Mouse (Mus musculus): Measurements from ENCODE around the gene Ttll9. TPM values are rescaled to one million over a fixed set of nuclear protein-coding genes. Genes with fewer than 3 reads are reported as not detected.

The Ttll9 gene
- polyA plus RNA-seq, 2 experiments, result 0.08 to 0.11 TPM

- Histone ChIP-seq H3K9ac (replicated peaks) (no peak overlapping the region), H3K27me3 (ENCODE audit: control insufficient read depth, insufficient read depth, low read length) (no peaks in the 10 kb centered on the region), H3K4me3 (ENCODE audit: insufficient read depth in 1 of 2, low read depth in 2 of 2, low read length in 2 of 2) (no peak overlapping the region), H3K4me1 (replicated peaks; ENCODE audit: control insufficient read depth in 2 of 2, insufficient read depth in 2 of 2, low read length in 1 of 2) (peaks cover 0 to 5% of the 10 kb centered on the region in 2 experiments; a peak in 1 of 4 replicates), H3K27ac (no peak overlapping the region), H3K9me3 (ENCODE audit: control insufficient read depth, low read length) (no peaks in the 10 kb centered on the region), H3K4me2 (ENCODE audit: low read depth) (no peak overlapping the region), H3K36me3 (replicated peaks; ENCODE audit: control insufficient read depth, insufficient read depth, low read depth) (no peaks in the 10 kb centered on the region)
- no peak for TF ChIP-seq EP300 (IDR thresholded peaks at IDR 0.05; ENCODE audit: low read depth)
- no peak for TF ChIP-seq CTCF (IDR thresholded peaks at IDR 0.05; ENCODE audit: low read depth)
- DNase-seq (ENCODE audit: low read depth in 3 of 3, low spot score in 3 of 3) (no peak), ATAC-seq (ENCODE audit: insufficient read depth) (no peak)
- 30% methylated on average over 2 of the region's 2 CpGs for WGBS (ENCODE audit: insufficient replicate concordance)
Observed at GRCm38 (mm10) chr2:152930276-152930675, 32.0 kb upstream of the Ttll9 start.

DNA sequence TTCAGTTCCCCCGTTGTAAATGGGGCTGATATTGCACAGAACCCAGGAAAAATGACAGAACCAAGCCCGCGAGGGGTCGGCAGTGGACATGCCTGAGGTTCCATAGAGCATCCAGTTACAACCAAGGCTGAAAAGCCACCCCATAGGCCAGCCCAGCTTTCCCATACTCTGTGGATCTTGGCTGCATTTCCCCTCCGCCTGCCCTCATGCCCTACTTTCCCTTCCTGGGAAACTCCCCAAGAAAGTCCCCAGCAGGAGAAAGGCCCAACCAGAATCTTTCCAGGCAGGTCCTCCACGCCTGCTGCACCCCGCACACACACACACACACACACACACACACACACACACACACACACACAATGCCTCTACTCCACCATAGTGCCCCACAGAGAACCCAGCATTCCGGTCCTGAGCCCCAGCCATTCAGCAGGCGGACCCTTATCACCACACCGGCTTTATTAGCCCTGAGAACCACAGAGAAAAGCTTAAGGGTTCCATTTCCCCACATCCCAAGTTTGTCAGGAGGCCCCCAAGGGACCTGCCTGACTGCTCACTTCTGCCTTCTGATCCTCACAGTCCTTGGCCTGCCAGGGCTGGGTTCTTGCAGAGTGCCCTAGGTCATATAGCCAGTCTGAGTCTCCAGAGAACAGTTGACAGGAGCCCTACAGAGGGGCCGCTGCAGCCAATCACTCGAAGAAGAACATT lies 30.7 kb upstream of the Ttll9 start:
- Histone ChIP-seq H3K4me3 (ENCODE audit: insufficient read depth in 1 of 2, low read depth in 2 of 2, low read length in 2 of 2) (no peak overlapping the region), H3K4me1 (replicated peaks; ENCODE audit: control insufficient read depth in 2 of 2, insufficient read depth in 2 of 2, low read length in 1 of 2) (peaks cover 0 to 5% of the 10 kb centered on the region in 2 experiments; a peak in 1 of 4 replicates), H3K9ac (replicated peaks) (no peak overlapping the region), H3K9me3 (ENCODE audit: control insufficient read depth, low read length) (no peaks in the 10 kb centered on the region), H3K4me2 (ENCODE audit: low read depth) (no peak overlapping the region), H3K27ac (no peak overlapping the region), H3K27me3 (ENCODE audit: control insufficient read depth, insufficient read depth, low read length) (no peaks in the 10 kb centered on the region), H3K36me3 (replicated peaks; ENCODE audit: control insufficient read depth, insufficient read depth, low read depth) (no peaks in the 10 kb centered on the region)
- TF ChIP-seq CTCF (IDR thresholded peaks at IDR 0.05; ENCODE audit: low read depth) (no peak), EP300 (IDR thresholded peaks at IDR 0.05; ENCODE audit: low read depth) (no peak)
- ATAC-seq (ENCODE audit: insufficient read depth), result no peak
- WGBS (ENCODE audit: insufficient replicate concordance), result 64% methylated on average over 12 of the region's 12 CpGs
- no peak for DNase-seq (ENCODE audit: low read depth in 3 of 3, low spot score in 3 of 3)

DNA sequence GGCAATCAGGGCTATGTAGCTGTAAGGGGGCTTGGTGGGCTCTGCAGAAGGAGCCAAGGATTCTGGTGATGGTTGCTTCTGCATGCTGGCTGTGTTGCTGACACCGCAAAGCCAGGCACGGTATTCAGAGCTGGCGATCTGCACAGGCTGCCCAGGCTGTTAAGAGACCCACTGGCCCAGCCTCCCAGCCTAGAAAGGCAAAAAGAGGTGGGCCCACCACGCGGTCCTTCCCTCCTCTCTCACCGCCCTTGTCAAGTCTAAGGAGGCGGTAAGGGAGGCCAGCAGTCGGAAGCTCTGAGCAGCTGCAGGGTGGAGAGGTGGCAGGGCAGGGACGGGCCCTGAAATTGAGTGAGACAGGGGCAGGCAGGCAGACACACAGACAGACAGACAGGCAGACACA lies 29.2 kb upstream of the Ttll9 start, which contains the start of gene Foxs1:
Foxs1 (minus strand) TSS at position 161 of the 400 bp plus-strand sequence.
- Histone ChIP-seq H3K27ac (no peak within 1 kb of the TSS), H3K4me2 (ENCODE audit: low read depth) (no peak within 1 kb of the TSS), H3K27me3 (ENCODE audit: control insufficient read depth, insufficient read depth, low read length) (no peaks in the 10 kb centered on the region), H3K4me3 (ENCODE audit: insufficient read depth in 1 of 2, low read depth in 2 of 2, low read length in 2 of 2) (no peak within 1 kb of the TSS), H3K9ac (replicated peaks) (no peak within 1 kb of the TSS), H3K4me1 (replicated peaks; ENCODE audit: control insufficient read depth in 2 of 2, insufficient read depth in 2 of 2, low read length in 1 of 2) (peaks cover 0 to 2% of the 10 kb centered on the region in 2 experiments; a peak in 1 of 4 replicates), H3K36me3 (replicated peaks; ENCODE audit: control insufficient read depth, insufficient read depth, low read depth) (no peaks in the 10 kb centered on the region), H3K9me3 (ENCODE audit: control insufficient read depth, low read length) (no peaks in the 10 kb centered on the region)
- ATAC-seq (ENCODE audit: insufficient read depth) (no peak), DNase-seq (ENCODE audit: low read depth in 3 of 3, low spot score in 3 of 3) (no peak)
- 21% methylated on average over 9 of the region's 9 CpGs for WGBS (ENCODE audit: insufficient replicate concordance)
- TF ChIP-seq CTCF (IDR thresholded peaks at IDR 0.05; ENCODE audit: low read depth), result no peak
- no peak for TF ChIP-seq EP300 (IDR thresholded peaks at IDR 0.05; ENCODE audit: low read depth)

GRCm38 (mm10) chr2:152933614-152934013 lies 28.7 kb upstream of the Ttll9 start:
- no peak overlapping the region for H3K27ac ChIP-seq
- H3K36me3 ChIP-seq (replicated peaks; ENCODE audit: control insufficient read depth, insufficient read depth, low read depth), result no peaks in the 10 kb centered on the region
- no peaks in the 10 kb centered on the region for H3K9me3 ChIP-seq (ENCODE audit: control insufficient read depth, low read length)
- H3K4me1 ChIP-seq (replicated peaks; ENCODE audit: control insufficient read depth in 2 of 2, insufficient read depth in 2 of 2, low read length in 1 of 2), result peaks cover 0 to 2% of the 10 kb centered on the region in 2 experiments; a peak in 1 of 4 replicates
- no peak overlapping the region for H3K4me3 ChIP-seq (ENCODE audit: insufficient read depth in 1 of 2, low read depth in 2 of 2, low read length in 2 of 2)
- no peak for ATAC-seq (ENCODE audit: insufficient read depth)
- TF ChIP-seq CTCF (IDR thresholded peaks at IDR 0.05; ENCODE audit: low read depth) (peak; percentile 87), EP300 (IDR thresholded peaks at IDR 0.05; ENCODE audit: low read depth) (no peak)
- WGBS (ENCODE audit: insufficient replicate concordance), result 12% methylated on average over 5 of the region's 5 CpGs
- no peak overlapping the region for H3K4me2 ChIP-seq (ENCODE audit: low read depth)
- DNase-seq (ENCODE audit: low read depth in 3 of 3, low spot score in 3 of 3), result peak; percentile 15 to 35 (median 30)
- H3K9ac ChIP-seq (replicated peaks), result no peak overlapping the region
- H3K27me3 ChIP-seq (ENCODE audit: control insufficient read depth, insufficient read depth, low read length), result no peaks in the 10 kb centered on the region

GRCm38 (mm10) chr2:152939846-152940245 lies 22.4 kb upstream of the Ttll9 start:
- Histone ChIP-seq H3K9ac (replicated peaks) (no peak overlapping the region), H3K9me3 (ENCODE audit: control insufficient read depth, low read length) (no peaks in the 10 kb centered on the region), H3K4me2 (ENCODE audit: low read depth) (no peak overlapping the region), H3K27ac (no peak overlapping the region), H3K36me3 (replicated peaks; ENCODE audit: control insufficient read depth, insufficient read depth, low read depth) (no peaks in the 10 kb centered on the region), H3K4me1 (replicated peaks; ENCODE audit: control insufficient read depth in 2 of 2, insufficient read depth in 2 of 2, low read length in 1 of 2) (no peaks in the 10 kb centered on the region), H3K4me3 (ENCODE audit: insufficient read depth in 1 of 2, low read depth in 2 of 2, low read length in 2 of 2) (no peak overlapping the region), H3K27me3 (ENCODE audit: control insufficient read depth, insufficient read depth, low read length) (peaks cover 33% of the 10 kb centered on the region)
- DNase-seq (ENCODE audit: low read depth in 3 of 3, low spot score in 3 of 3) (no peak), ATAC-seq (ENCODE audit: insufficient read depth) (no peak)
- TF ChIP-seq EP300 (IDR thresholded peaks at IDR 0.05; ENCODE audit: low read depth) (no peak), CTCF (IDR thresholded peaks at IDR 0.05; ENCODE audit: low read depth) (peak; percentile 93)
- WGBS (ENCODE audit: insufficient replicate concordance), result 3% methylated on average over 4 of the region's 4 CpGs

All from liver, embryonic 14.5 days (tissue).